Mouse (Mus musculus): ENCODE results near the gene Rab11fip5.

Gene Rab11fip5

GRCm38 (mm10) chr6:85344929-85345328, 29.5 kb downstream of the Rab11fip5 start:
- peak; percentile 36 to 44 for DNase-seq

DNA sequence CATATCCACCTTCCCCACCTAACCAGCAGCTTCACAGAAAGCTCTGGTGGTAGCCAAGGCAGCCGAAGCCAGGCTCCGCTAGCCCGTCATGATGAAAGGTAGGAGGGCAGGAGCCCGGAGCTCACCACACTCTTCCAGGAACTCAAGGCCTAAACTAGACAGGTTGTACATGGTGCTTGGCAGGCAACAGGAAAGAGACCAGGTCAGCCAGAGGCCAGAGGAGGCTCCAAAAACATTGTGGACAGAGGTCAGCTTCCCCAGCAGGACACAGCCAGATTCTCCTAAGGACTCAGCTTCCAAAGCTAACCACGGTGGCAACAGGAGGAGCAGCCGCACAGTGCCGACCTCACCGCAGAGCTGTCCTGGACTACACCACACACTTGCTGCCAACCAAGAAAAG, 31.4 kb downstream of the Rab11fip5 start:
- DNase-seq: no peak

- no peak for DNase-seq
These were observed 32.5 kb downstream of the Rab11fip5 start for GRCm38 (mm10) chr6:85341814-85342501.

GRCm38 (mm10) chr6:85340184-85340583, 34.2 kb downstream of the Rab11fip5 start:
- DNase-seq: no peak

GRCm38 (mm10) chr6:85339273-85339901, 35.0 kb downstream of the Rab11fip5 start:
- DNase-seq: peak; percentile 76 to 79

DNA sequence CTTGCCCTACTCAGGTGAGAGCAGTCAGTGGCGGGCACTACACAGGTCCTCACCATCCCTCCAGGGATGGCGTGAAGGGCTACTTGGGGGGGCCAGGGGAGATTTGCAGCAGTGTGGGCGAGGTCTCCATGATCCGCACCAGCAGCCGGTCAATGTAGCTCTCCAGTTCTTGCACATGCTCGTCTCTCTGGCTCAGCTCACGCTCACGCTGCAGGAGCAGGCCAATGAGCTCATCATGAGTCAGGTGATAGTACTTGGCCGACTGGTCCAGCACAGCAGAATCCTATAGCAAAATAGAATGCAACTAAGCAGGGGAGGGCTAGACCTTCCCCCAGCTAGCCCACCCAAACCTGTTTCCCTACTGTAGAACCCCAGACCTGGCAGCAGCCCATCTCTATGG, 37.5 kb downstream of the Rab11fip5 start:
- no peak for DNase-seq

DNA sequence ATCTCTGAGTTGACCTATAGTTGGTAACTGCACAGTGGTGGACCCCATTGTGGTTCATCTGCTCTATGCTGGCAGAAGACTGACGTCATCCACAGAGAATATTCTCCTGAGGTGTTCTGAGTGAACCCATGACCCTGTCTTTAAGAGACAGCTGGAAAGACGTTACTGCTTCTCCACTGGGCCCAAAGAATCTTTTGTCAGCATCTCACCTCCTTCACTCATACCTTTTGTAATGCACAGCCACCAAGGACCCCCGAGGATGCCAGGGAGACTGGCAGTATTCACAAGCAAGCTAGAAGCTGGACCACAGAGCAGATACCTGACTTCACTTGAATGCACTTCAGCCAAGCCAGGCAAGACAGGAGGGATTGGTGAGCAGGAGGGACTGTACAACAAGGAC, 39.1 kb downstream of the Rab11fip5 start:
- DNase-seq: no peak

DNA sequence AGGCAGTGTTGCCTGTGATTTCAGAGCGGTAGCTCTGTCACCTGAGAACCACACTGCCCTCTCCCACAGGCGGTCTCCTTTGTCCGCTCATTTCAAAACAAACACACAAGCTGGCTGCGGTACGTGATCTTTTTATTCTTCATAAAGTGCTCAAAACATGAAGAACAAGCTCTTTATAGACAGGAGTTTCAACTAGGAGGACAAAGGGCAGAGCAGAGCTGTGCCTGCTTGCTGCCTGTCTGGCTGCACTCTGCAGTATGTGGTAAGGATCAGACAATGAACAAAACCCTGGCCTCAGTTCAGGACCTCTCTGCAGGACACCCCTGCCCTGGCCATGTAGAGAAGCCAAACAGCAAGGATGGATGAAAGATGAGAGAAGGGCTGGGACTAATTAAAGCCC, 39.6 kb downstream of the Rab11fip5 start:
- DNase-seq: no peak

- no peak for DNase-seq
These were observed 40.2 kb downstream of the Rab11fip5 start for GRCm38 (mm10) chr6:85334251-85334650.

DNA sequence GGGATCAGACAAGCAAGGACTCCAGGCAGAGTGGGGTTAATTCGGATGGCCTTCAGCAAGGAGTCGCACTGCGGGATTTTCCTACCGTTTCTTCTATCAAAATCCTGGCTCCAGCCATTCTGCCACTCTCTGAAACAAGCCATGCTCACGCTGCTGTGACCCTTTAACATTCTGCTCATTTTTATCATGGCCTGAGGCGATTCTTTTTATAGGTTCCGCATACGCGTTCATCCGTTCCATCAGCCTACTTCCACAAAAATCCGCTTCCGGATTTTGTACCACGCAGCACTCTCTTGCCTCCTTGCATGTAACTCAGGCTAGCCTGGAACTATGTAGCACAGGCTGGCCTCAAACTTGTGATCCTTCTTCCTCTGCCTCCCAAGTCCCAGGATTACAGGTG, 40.7 kb downstream of the Rab11fip5 start:
- no peak for DNase-seq

DNA sequence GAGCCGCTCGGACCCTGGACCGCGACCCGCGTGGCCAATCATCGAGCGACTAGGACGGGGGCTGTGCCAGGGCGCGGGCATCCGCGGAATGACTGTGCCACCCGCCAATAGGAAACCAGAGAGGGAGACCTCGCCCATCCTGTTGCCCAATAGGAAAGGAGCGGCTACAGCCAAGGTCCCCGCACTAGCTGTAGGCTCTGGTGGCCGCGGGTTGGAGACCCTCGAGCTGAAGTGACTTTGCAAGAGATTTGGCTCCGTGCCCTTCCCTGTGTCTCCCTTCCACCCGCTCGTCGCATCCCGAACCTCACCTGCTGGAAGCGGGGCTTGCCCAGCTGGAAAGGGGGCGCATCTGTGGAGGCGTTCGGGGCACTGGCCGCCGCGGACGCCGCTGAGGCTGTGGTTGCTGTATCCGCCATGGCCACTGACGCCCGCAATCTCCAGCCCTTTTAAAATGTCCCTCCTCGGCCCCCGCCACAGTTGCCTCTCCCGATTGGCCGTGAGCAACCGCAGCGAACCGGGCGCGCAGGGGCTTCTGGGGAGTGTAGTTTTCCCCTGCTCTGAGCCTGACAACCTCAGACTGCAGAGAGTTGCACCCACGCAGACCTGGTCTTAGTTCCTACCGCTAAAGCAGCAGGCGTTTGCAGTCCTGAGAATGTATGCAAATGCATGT, 41.3 kb downstream of the Rab11fip5 start, which contains the start of gene Sfxn5:
Gene Sfxn5 (minus strand): TSS at position 423 of the 670 bp plus-strand sequence.
- DNase-seq: peak; percentile 98

GRCm38 (mm10) chr6:85332351-85332999, 42.0 kb downstream of the Rab11fip5 start:
- peak in 1 of 2 experiments; percentile 41 for DNase-seq

GRCm38 (mm10) chr6:85331736-85332135, 42.7 kb downstream of the Rab11fip5 start:
- no peak for DNase-seq

DNA sequence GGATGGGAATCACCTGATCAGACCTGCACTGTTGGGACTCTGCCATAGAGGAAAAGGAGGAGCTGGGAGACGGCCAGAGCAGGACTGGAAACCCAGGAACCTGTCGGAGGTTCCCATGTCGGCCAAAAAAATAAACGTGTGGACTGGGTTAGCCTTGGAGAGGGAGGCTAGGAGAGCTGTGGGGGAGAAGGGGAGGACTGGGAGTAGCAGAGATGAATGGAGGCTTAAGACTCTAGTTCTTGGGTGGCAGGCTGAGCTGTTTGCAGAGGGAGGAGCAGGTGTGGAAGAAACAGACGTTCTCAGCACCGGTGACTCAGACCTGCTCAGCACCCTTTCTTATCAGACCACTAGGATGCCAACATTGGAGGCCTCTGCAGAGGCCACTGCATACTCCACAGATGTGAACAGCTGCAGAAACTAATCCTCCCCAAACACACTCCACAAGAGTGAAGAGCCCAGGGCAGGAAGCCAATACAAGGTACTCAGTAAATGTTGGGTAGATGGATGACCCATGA, 43.2 kb downstream of the Rab11fip5 start:
- peak; percentile 66 to 70 for DNase-seq

DNA sequence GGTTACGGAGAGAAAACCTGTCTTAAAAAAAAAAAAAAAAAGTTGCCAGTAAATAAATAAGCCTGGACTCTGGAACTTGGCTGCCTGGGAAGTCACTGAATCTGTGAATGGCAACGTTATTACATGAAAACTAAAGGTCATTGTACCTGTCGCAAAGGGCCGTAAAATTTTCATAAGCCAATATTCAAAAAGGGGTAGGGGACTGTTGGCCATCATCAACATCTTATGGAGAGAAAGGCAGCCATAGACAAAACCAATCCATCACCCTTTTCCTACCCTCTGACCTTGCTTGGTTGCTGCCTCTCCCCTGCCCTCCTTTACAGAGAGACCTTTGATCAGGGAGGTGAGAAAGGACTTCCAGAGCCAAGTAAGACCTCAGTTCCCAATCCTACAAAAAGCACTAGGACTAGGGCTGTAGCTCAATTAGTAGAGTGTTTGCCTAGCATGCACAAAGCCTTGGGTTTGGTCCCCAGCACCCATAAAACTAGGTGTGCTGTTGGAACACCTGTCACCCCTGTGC, 44.7 kb downstream of the Rab11fip5 start:
- no peak for DNase-seq

GRCm38 (mm10) chr6:85326564-85326963, 47.9 kb downstream of the Rab11fip5 start:
- no peak for DNase-seq

DNA sequence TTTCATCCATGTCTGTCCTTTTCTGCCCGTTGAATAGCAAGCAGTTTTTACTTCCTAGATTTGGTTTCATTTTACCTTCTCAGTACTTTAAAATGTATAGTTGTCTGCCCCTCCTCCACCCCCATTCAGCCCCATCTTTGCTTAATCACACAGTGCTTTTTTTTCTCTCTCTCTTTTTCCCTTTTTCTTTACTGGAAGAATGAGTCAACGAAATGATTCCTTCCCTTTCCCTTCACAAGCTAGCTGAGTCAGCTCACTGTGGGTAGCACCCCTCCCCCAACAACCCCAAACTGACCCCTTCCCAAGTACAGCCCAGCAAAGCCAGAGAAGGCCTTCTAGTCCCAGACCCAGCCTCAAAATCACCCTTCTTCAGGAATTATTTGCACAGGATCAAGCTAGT, 49.3 kb downstream of the Rab11fip5 start:
- no peak for DNase-seq

GRCm38 (mm10) chr6:85320445-85320866, 54.0 kb downstream of the Rab11fip5 start:
- DNase-seq: peak in 1 of 2 experiments; percentile 18

DNA sequence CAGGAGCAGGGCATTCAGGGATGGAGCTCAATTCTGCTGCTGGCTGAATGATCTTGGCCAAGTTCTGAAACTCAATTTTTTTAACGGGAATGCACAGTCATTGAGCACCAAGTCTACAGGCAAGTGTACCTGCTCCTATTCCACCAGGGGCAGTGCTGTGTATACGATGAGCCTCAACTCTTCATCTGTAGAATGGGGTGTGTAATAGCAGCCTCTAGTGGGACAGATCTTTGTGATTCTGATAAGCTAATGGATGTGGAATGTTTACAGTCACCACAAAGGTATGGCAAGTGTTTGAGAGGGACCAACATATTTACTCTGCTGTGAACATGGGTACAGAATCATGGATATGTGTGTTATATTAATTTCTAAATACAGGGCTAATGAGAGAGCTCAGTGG, 58.2 kb downstream of the Rab11fip5 start:
- no peak for DNase-seq

- DNase-seq: no peak
These were observed 60.2 kb downstream of the Rab11fip5 start for GRCm38 (mm10) chr6:85314064-85314798.

GRCm38 (mm10) chr6:85307894-85308293, 66.5 kb downstream of the Rab11fip5 start:
- peak in 1 of 2 experiments; percentile 26 for DNase-seq

DNA sequence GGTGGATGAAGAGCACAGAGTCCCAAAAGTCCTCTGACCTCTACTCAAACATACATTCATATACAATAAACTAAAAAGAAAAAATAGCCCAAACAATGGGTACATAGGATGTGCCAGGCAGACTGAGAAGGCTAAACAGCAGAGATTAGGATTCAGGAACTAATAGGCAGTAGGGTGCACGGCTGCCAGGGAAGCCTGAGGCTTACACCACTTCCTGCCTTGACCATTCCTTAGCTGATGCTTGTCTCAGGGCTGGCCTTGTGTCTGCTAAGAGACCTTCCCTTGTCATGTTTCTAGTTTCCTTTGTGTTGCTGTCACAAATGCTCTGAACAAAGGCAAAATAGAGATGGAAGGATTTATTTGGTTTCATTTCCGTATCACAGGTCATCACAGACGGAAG, 68.1 kb downstream of the Rab11fip5 start:
- no peak for DNase-seq
